Mouse (Mus musculus) C2C12 (cell line): ENCODE results near the gene Reln. TPM values are rescaled to one million over a fixed set of nuclear protein-coding genes. Genes with fewer than 3 reads are reported as not detected.

Experiments
- H3K27me3 ChIP-seq: one replicate; pipeline ENCODE4 v1.6.1; 2011; ENCODE audit not compliant: control insufficient read depth, insufficient read depth, insufficient read length
- H3K36me3 ChIP-seq: one replicate; pipeline ENCODE4 v1.6.1; 2011; ENCODE audit not compliant: control insufficient read depth, insufficient read depth
- H3K4me3 ChIP-seq: one replicate; pipeline ENCODE4 v1.5.1; 2011; ENCODE audit warnings: mild to moderate bottlenecking, control low read depth; ENCODE audit not compliant: poor library complexity, insufficient read depth, severe bottlenecking
- H3K79me2 ChIP-seq: one replicate; pipeline ENCODE4 v1.6.1; 2011; ENCODE audit not compliant: control insufficient read depth, insufficient read depth
- H3K79me3 ChIP-seq: one replicate; pipeline ENCODE4 v1.6.1; 2011; ENCODE audit warnings: low read depth, control low read depth
- H3ac ChIP-seq: one replicate; pipeline ENCODE3; 2011; ENCODE audit warnings: low read depth; ENCODE audit not compliant: control insufficient read depth, insufficient read length
- CEBPB ChIP-seq: IDR thresholded peaks from one replicate; pipeline ENCODE4 v1.6.1; 2011; ENCODE audit warnings: low read depth, mild to moderate bottlenecking, control low read depth, moderate library complexity
- CTCF ChIP-seq: IDR thresholded peaks from one replicate; pipeline ENCODE4 v1.5.1; 2011; ENCODE audit not compliant: control insufficient read depth, insufficient read depth, insufficient read length
- FOSL1 ChIP-seq: IDR thresholded peaks from one replicate; pipeline ENCODE4 v1.8.0; 2011; ENCODE audit warnings: mild to moderate bottlenecking, low read length; ENCODE audit not compliant: poor library complexity, insufficient read depth, severe bottlenecking
- MAX ChIP-seq: IDR thresholded peaks from one replicate; pipeline ENCODE4 v1.6.1; 2011; ENCODE audit warnings: mild to moderate bottlenecking, control low read depth
- MYOD1 ChIP-seq: IDR thresholded peaks from one replicate; pipeline ENCODE4 v1.6.1; 2011; ENCODE audit warnings: low read depth; ENCODE audit not compliant: control insufficient read depth, insufficient read length
- MYOG ChIP-seq: IDR thresholded peaks from one replicate; pipeline ENCODE4 v1.6.1; 2011; ENCODE audit not compliant: control insufficient read depth, insufficient read length; ENCODE audit errors: extremely low read depth
- USF1 ChIP-seq: IDR thresholded peaks from one replicate; pipeline ENCODE4 v1.6.1; 2011; ENCODE audit warnings: low read depth, mild to moderate bottlenecking, control low read depth, moderate library complexity
- polyA plus RNA-seq: library from polyadenylated mRNA; unstranded; fragments of >200 nt; fragmentation: generic; extraction: Trizol; gene quantifications from one replicate; pipeline ENCODE4 v1.2.1, GENCODE M21; 2012; ENCODE audit warnings: missing spikeins

Gene Reln
- polyA plus RNA-seq, 1 experiment: not detected

DNA sequence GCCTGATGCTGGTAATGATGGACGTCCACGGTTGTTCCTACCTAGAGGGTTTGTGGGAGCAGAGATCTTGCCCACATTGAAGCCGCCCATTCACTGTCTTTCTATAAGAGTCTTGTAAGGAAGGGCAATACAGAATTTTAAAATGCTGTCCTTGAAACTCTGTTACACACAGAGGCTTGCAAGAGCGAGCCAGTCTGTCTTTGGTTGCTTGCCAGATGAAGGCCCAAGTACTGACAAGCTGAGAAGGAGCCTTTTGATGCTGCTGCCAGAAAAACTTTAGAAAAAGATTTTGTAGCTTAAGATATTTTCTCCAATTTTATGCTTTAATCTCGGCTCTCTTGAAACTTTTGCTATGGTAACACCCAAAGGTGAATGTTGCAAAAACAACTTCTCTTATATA, 356.8 kb downstream of the Reln start:
- Histone ChIP-seq H3ac (no peak overlapping the region), H3K36me3 (no peaks in the 10 kb centered on the region), H3K27me3 (no peaks in the 10 kb centered on the region), H3K79me2 (no peaks in the 10 kb centered on the region), H3K4me3 (no peak overlapping the region), H3K79me3 (no peaks in the 10 kb centered on the region)
- TF ChIP-seq MYOG: no peak
- no peak for TF ChIP-seq FOSL1

DNA sequence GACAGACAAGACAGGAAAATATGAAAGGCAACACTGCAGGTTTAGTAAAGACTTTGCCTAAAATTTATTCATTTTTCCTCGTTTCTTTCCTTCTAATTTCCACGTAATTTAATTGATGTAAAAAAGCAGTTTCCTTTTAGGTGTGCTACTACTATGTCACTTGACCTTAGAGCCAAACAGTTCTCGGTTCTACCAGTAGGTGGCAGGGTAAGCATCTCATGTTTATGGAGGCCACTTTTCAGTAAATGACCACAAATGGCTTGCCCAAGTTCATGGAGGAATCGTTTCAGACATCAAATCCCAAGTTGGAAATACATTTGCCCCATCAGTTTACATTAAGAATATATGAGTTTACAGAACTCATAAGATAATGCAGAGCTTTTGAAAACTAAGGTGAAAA, 358.2 kb downstream of the Reln start:
- peak; percentile 32 for TF ChIP-seq CTCF
- TF ChIP-seq USF1: no peak

GRCm38 (mm10) chr5:21983021-21983667, 361.4 kb downstream of the Reln start:
- Histone ChIP-seq H3K79me2 (no peaks in the 10 kb centered on the region), H3K36me3 (no peaks in the 10 kb centered on the region)

More for the DNA sequence above, 358.2 kb downstream of the Reln start:
- H3K79me3 ChIP-seq: no peaks in the 10 kb centered on the region
- no peaks in the 10 kb centered on the region for H3K79me2 ChIP-seq
- no peaks in the 10 kb centered on the region for H3K36me3 ChIP-seq
- no peak overlapping the region for H3K4me3 ChIP-seq
- no peaks in the 10 kb centered on the region for H3K27me3 ChIP-seq
- no peak overlapping the region for H3ac ChIP-seq

GRCm38 (mm10) chr5:21981216-21981615, 363.3 kb downstream of the Reln start:
- Histone ChIP-seq H3K79me3 (no peaks in the 10 kb centered on the region), H3K27me3 (no peaks in the 10 kb centered on the region), H3K36me3 (no peaks in the 10 kb centered on the region), H3K4me3 (no peak overlapping the region), H3ac (no peak overlapping the region), H3K79me2 (no peaks in the 10 kb centered on the region)
- TF ChIP-seq MYOG (no peak), USF1 (no peak), CTCF (no peak), MAX (no peak), CEBPB (no peak), FOSL1 (no peak), MYOD1 (no peak)

More at GRCm38 (mm10) chr5:21983021-21983667, 361.4 kb downstream of the Reln start:
- Histone ChIP-seq H3K4me3 (no peak overlapping the region), H3ac (no peak overlapping the region), H3K79me3 (no peaks in the 10 kb centered on the region), H3K27me3 (no peaks in the 10 kb centered on the region)
- TF ChIP-seq CEBPB (no peak), MYOG (no peak), MAX (no peak), USF1 (no peak), MYOD1 (no peak), CTCF (no peak), FOSL1 (no peak)

DNA sequence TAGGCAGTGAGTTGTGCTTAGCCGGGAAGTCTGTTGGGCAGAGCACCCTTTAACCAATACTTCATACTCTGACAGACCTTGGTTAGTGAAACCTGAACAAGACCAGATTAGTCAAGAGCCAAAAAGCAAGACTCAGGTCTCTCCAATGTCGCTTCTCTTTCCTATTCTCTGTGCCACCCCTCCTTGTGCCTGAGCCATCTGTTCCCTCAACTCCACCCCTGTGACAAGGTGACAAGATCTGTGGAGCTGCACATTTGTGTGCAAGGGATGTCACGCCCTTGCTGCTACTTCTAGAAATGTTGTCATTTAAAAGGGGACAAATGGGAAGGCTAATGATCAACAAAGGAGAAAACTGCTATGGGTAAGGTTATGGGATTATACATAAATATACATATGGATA, 364.0 kb downstream of the Reln start:
- Histone ChIP-seq H3K79me3 (no peaks in the 10 kb centered on the region), H3K36me3 (no peaks in the 10 kb centered on the region), H3K4me3 (no peak overlapping the region), H3K27me3 (no peaks in the 10 kb centered on the region), H3ac (no peak overlapping the region), H3K79me2 (no peaks in the 10 kb centered on the region)
- no peak for TF ChIP-seq CEBPB
- TF ChIP-seq USF1: no peak

DNA sequence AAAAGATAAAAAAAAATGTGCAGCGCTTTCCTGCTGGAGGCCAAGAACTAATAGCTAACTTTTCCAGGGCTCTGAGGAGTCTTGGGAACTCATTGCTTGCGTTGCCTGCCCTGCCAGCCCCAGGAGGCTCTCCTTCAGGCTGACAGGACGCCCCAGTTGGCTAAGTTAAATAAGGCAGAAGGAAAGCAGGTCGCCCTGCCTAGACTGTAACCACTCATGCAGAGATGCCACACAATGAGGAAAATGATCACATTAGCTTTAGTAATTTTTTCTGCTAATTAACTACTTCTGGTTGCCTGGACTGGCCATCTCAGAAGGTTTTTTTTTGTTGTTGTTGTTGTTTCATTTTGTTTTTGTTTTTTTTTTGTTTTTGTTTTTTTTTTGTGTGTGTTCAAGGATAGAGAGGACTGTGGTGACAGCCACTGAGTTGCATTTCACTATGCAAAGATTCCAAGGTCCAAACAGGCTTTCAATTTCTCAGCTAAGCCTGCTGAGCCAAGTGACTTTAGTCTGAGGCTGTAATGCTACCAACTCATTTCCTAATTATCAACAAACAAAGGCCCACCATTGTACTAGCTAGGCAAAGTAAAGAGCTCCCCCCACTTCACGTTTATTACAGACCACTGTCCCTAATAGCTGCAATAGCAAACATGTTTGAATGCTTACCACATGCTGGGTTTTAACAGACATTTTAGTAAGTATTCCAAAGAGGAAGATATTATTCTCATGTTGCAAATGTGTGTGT, 371.1 kb downstream of the Reln start:
- Histone ChIP-seq H3K79me3 (no peaks in the 10 kb centered on the region), H3K79me2 (no peaks in the 10 kb centered on the region), H3ac (no peak overlapping the region), H3K36me3 (no peaks in the 10 kb centered on the region), H3K4me3 (no peak overlapping the region), H3K27me3 (peaks cover 4% of the 10 kb centered on the region)
- TF ChIP-seq CEBPB (no peak), FOSL1 (no peak), MYOD1 (no peak), USF1 (no peak), MYOG (no peak), MAX (no peak), CTCF (no peak)

DNA sequence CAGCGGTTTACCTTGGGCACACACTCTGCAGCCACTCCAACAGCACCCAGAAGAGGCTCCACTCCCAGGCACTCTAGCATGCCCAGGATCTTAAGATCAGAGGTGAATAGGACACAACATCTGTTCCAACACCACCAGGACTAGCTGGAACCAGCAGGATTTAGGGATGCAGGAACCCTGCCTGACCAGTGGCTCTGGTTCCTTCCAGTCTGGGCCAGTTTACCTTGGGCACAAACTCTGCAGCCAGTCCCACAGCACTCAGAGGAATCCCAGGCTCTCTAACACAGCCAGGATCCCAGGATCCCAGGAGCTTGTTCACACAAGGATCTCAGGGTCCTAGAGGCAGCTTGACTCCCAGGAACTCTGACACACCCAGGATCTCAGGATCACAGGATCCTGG, 382.7 kb downstream of the Reln start:
- H3K27me3 ChIP-seq: no peaks in the 10 kb centered on the region
- no peak overlapping the region for H3ac ChIP-seq
- H3K36me3 ChIP-seq: no peaks in the 10 kb centered on the region
- H3K79me3 ChIP-seq: no peaks in the 10 kb centered on the region
- TF ChIP-seq MYOG: no peak
- TF ChIP-seq CEBPB: no peak
- TF ChIP-seq CTCF: no peak
- TF ChIP-seq MAX: no peak
- H3K79me2 ChIP-seq: no peaks in the 10 kb centered on the region
- H3K4me3 ChIP-seq: no peak overlapping the region
